Mouse (Mus musculus) hindbrain, embryonic 15.5 days (tissue): Measurements from ENCODE around the gene Rcn2. TPM values are rescaled to one million over a fixed set of nuclear protein-coding genes. Genes with fewer than 3 reads are reported as not detected.
A peak's percentile ranks its signal among the peaks of the same experiment; 100 is the strongest.

Experiments
- ATAC-seq: fragments of 200-750 bp; cut with Nextera tagmentation; 2 replicates; pipeline ENCODE4 v1.8.0; 2017; ENCODE audit warnings: low read depth, moderate number of reproducible peaks, moderate TSS enrichment; ENCODE audit not compliant: low FRiP score
- H3K27ac ChIP-seq: fragments of 300-500 bp; sonication (generic); replicated peaks from 2 replicates; pipeline ENCODE4 v1.5.1; 2015; ENCODE audit warnings: mild to moderate bottlenecking, inconsistent platforms
- H3K27me3 ChIP-seq: fragments of 300-500 bp; sonication (generic); 2 replicates; pipeline ENCODE4 v1.6.1; 2015; ENCODE audit warnings: control low read depth, inconsistent platforms
- H3K36me3 ChIP-seq: fragments of 300-500 bp; sonication (generic); 2 replicates; pipeline ENCODE4 v1.6.1; 2015; ENCODE audit warnings: control low read depth, inconsistent platforms
- H3K4me1 ChIP-seq: fragments of 300-500 bp; sonication (generic); replicated peaks from 2 replicates; pipeline ENCODE4 v1.6.1; 2015; ENCODE audit warnings: control low read depth, inconsistent platforms
- H3K4me2 ChIP-seq: fragments of 300-500 bp; sonication (generic); 2 replicates; pipeline ENCODE4 v1.6.1; 2015; ENCODE audit warnings: moderate library complexity, mild to moderate bottlenecking, inconsistent platforms
- H3K4me3 ChIP-seq: fragments of 300-500 bp; sonication (generic); 2 replicates; pipeline ENCODE4 v1.5.1; 2015; ENCODE audit warnings: mild to moderate bottlenecking, inconsistent platforms
- H3K9ac ChIP-seq: fragments of 300-500 bp; sonication (generic); 2 replicates; pipeline ENCODE4 v1.6.1; 2015; ENCODE audit warnings: inconsistent platforms
- H3K9me3 ChIP-seq: fragments of 300-500 bp; sonication (generic); 2 replicates; pipeline ENCODE4 v1.6.1; 2016; ENCODE audit warnings: control low read depth, inconsistent platforms
- WGBS: fragments of 180-500 bp; shearing (Covaris S2); methylation state at CpG from one replicate; pipeline ENCODE4 v1.1.7; 2015; 5-methylcytosine and 5-hydroxymethylcytosine counted together
- polyA plus RNA-seq: library from polyadenylated mRNA; unstranded; fragments of >200 nt; fragmentation: Nextera tagmentation; extraction: Ambion mirVana; gene quantifications from 2 replicates; pipeline ENCODE4 v1.2.1, GENCODE M21; 2015

The Rcn2 gene
- polyA plus RNA-seq, 1 experiment from 2014 or later: 263 TPM

GRCm38 (mm10) chr9:56068630-56069029, 27.0 kb downstream of the Rcn2 start:
- no peak overlapping the region for H3K4me2 ChIP-seq
- H3K36me3 ChIP-seq: peaks cover 22% of the 10 kb centered on the region
- no peaks in the 10 kb centered on the region for H3K9me3 ChIP-seq
- H3K27ac ChIP-seq: no peak overlapping the region
- H3K9ac ChIP-seq: no peak overlapping the region
- 81% methylated on average over 1 of the region's 1 CpGs for WGBS
- H3K4me3 ChIP-seq: no peak overlapping the region
- ATAC-seq: no peak
- H3K27me3 ChIP-seq: no peaks in the 10 kb centered on the region
- H3K4me1 ChIP-seq: no peaks in the 10 kb centered on the region

- Histone ChIP-seq H3K36me3 (peaks cover 16% of the 10 kb centered on the region), H3K27ac (no peak overlapping the region), H3K4me1 (peaks cover 17% of the 10 kb centered on the region), H3K4me3 (no peak overlapping the region), H3K4me2 (no peak overlapping the region), H3K9me3 (no peaks in the 10 kb centered on the region), H3K9ac (no peak overlapping the region), H3K27me3 (no peaks in the 10 kb centered on the region)
- WGBS: 90% methylated on average over 2 of the region's 2 CpGs
- ATAC-seq: no peak
These were observed 31.2 kb downstream of the Rcn2 start for GRCm38 (mm10) chr9:56072861-56073260.

DNA sequence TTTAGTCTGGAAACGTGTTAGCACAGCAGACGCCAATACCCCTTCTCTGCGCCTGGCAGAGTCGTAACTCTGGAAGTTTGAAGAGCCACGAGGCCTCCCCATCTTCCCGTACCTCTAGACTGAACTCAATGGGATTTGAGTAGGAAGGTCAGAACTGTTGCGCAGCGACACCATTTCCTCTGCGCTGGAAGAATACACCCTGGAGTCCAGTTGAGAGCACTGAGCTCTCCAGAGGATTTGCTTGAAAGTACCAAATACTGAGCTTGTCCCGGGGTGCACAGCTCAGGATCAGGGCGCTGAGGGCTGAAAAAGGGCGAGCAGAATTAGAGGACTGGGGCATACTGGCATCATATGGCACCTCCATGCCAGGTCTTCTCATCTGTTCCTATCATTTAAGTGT, 33.2 kb downstream of the Rcn2 start:
- no peak for ATAC-seq

GRCm38 (mm10) chr9:56075264-56075663, 33.6 kb downstream of the Rcn2 start:
- no peak overlapping the region for H3K4me2 ChIP-seq
- 3% methylated on average over 4 of the region's 4 CpGs for WGBS
- H3K4me3 ChIP-seq: no peak overlapping the region
- ATAC-seq: peak; percentile 90
- H3K4me1 ChIP-seq: peaks cover 17% of the 10 kb centered on the region
- H3K27me3 ChIP-seq: no peaks in the 10 kb centered on the region
- H3K36me3 ChIP-seq: peaks cover 12% of the 10 kb centered on the region; the same call in 1 of the 2 replicates
- no peaks in the 10 kb centered on the region for H3K9me3 ChIP-seq
- H3K27ac ChIP-seq: peak overlapping the region; percentile 58
- no peak overlapping the region for H3K9ac ChIP-seq

More for the DNA sequence above, 33.2 kb downstream of the Rcn2 start:
- peaks cover 12% of the 10 kb centered on the region; the same call in 1 of the 2 replicates for H3K36me3 ChIP-seq
- no peak overlapping the region for H3K4me3 ChIP-seq
- WGBS: 75% methylated on average over 12 of the region's 12 CpGs
- no peak overlapping the region for H3K9ac ChIP-seq
- H3K4me2 ChIP-seq: no peak overlapping the region
- H3K4me1 ChIP-seq: peaks cover 17% of the 10 kb centered on the region
- H3K27ac ChIP-seq: 0 out of 2 replicates have a peak overlapping the region, but pooled peaks have one; percentile 21
- no peaks in the 10 kb centered on the region for H3K27me3 ChIP-seq
- no peaks in the 10 kb centered on the region for H3K9me3 ChIP-seq

DNA sequence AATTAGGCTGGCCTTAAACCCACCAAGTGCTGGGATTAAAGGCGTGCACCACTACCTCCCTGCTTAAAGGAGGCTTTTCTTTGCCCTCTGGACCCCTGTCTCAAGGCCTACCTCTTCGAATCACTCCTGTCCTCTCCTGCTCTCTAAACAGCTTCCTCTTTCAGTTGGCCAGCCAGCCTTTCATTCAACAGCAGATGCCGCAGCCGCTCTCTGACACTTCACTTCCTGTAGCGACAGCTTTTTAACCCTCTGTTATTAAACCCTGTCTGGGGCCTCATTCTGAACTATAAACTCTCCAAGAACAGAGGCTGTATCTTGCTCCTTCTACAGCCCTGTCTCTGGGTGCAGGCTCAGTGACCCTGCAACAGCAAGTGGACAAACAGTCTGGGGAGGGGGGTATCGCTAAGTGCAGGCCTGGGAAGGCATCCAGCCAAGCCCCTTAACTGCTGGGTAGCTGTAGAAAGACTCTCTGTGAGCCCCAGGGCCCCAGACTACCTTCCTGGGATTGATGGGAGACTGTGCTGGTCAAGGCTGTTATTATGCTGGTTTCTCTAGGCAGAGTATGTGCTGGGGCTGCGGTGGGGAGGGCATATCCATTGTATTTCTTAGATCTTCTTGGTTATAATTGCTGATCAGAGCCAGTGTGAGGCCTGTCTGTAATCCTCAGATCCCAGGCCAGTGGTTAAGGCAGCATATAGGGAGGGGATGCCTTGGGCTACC, 34.4 kb downstream of the Rcn2 start:
- Histone ChIP-seq H3K9me3 (no peaks in the 10 kb centered on the region), H3K9ac (no peak overlapping the region), H3K27me3 (no peaks in the 10 kb centered on the region), H3K27ac (peak overlapping the region; percentile 58), H3K36me3 (peaks cover 8% of the 10 kb centered on the region; the same call in 1 of the 2 replicates), H3K4me3 (no peak overlapping the region), H3K4me2 (no peak overlapping the region), H3K4me1 (peaks cover 17% of the 10 kb centered on the region)
- WGBS: 58% methylated on average over 7 of the region's 7 CpGs
- no peak for ATAC-seq

- H3K36me3 ChIP-seq: peaks cover 4% of the 10 kb centered on the region; the same call in 1 of the 2 replicates
- no peak overlapping the region for H3K9ac ChIP-seq
- H3K4me2 ChIP-seq: no peak overlapping the region
- WGBS: 87% methylated on average over 5 of the region's 5 CpGs
- no peaks in the 10 kb centered on the region for H3K9me3 ChIP-seq
- no peak overlapping the region for H3K4me3 ChIP-seq
- no peaks in the 10 kb centered on the region for H3K27me3 ChIP-seq
- peaks cover 17% of the 10 kb centered on the region for H3K4me1 ChIP-seq
- ATAC-seq: no peak
- H3K27ac ChIP-seq: no peak overlapping the region
These were observed 37.9 kb downstream of the Rcn2 start for GRCm38 (mm10) chr9:56079587-56079986.

DNA sequence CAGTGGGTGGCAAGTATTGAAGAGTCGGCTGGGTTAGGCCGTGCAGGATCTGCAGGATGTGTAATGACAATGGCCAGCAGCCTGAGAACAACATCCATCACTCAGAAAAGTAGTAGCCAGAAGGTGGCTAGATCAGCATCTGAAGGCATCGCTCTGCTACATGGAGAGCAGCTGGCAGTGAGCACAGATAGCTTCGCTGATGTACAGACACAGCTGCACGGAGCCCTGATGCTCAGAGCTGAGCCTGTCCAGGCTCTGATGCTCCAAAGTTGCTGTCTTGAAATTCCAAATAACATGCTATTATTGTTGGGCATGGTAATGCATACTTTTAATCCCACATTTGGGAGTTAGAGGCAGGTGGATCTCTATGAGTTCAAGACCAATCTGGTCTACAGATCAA, 44.9 kb downstream of the Rcn2 start:
- Histone ChIP-seq H3K27me3 (no peaks in the 10 kb centered on the region), H3K4me2 (no peak overlapping the region), H3K9me3 (no peaks in the 10 kb centered on the region), H3K27ac (no peak overlapping the region), H3K9ac (no peak overlapping the region), H3K36me3 (no peaks in the 10 kb centered on the region), H3K4me1 (peaks cover 7% of the 10 kb centered on the region; the same call in 1 of the 2 replicates), H3K4me3 (no peak overlapping the region)
- WGBS: 85% methylated on average over 5 of the region's 5 CpGs
- ATAC-seq: no peak

DNA sequence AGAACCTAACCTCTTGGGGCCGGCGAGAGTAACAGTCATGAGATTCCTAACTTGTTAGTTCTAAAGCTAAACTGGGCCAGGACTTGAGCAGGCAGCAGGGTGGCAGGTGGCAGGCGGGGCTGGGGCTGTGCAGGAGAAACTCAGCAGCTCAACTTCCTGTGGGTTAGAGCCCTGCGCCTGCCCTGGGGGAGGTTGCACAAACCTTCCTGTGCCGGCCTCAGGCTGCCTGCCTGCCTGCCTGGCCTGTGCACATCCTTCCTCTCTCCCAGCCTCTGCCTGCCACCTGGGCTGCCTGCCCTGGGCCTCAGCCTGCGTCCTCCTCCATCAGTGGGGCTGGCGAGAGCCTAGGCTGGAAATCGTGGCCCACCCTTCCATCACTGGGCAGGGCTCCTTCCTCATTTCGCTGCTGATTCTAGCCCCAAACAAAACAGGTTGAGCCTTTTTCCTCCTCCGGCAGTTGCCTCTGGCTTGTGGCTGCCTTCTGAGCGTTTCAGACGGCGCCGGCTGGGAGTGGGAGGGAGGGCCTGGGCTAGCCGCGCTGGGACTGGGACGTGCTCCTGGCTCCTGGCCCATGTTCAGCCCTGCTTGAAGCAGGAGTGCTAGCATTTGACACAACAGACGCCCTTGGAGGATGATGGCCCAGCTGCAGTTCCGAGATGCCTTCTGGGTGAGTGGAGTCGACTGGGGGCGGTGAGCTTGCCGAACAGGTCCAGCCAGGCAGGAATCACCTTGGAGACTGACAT, 48.3 kb downstream of the Rcn2 start, which contains the start of gene Pstpip1:
Gene Pstpip1 (plus strand): TSS at position 185 of the 743 bp plus-strand sequence.
- H3K9me3 ChIP-seq: no peaks in the 10 kb centered on the region
- peak within 1 kb of the TSS; percentile 61; the same call in 1 of the 2 replicates for H3K27ac ChIP-seq
- no peak within 1 kb of the TSS for H3K9ac ChIP-seq
- no peaks in the 10 kb centered on the region for H3K36me3 ChIP-seq
- H3K4me3 ChIP-seq: no peak within 1 kb of the TSS
- H3K4me2 ChIP-seq: peak within 1 kb of the TSS; percentile 35
- H3K4me1 ChIP-seq: peaks cover 7% of the 10 kb centered on the region; the same call in 1 of the 2 replicates
- peak; percentile 79 for ATAC-seq
- WGBS: 26% methylated on average over 22 of the region's 22 CpGs
- no peaks in the 10 kb centered on the region for H3K27me3 ChIP-seq

DNA sequence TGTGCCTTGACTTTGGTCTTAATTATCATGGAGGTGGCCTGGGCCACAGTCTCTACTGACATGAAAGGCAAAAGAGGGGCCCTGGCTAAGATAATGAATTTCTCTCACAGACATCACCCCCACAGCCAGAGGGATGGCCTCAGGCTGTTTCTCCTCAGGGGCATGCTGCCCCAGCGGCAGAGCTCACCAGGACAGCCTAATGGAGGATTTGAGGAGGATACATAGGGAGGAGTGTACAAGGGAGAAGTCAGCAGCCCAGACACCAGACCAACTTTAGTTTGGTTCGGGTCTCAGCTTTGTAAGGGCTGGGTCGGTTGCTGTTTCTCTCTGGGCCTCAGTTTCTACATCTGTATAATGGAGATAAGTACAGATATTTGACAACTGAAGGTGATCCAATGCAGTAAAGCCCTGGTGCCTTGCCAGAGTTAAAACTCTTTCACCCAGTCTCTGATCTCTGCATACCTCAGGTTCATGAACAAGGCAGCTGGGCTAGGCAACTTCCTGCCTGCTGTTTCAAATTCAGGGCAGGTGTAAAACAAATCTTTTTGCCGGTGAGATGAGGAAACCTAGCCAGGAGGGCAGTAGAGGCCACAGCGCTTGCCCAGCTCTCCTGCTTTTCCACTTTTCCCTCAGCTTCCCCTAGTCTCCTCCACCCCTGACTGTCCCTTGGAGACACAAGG, 49.0 kb downstream of the Rcn2 start:
- peaks cover 7% of the 10 kb centered on the region; the same call in 1 of the 2 replicates for H3K4me1 ChIP-seq
- 84% methylated on average over 5 of the region's 5 CpGs for WGBS
- no peak for ATAC-seq
- no peaks in the 10 kb centered on the region for H3K36me3 ChIP-seq
- H3K9me3 ChIP-seq: no peaks in the 10 kb centered on the region
- no peak overlapping the region for H3K4me3 ChIP-seq
- H3K9ac ChIP-seq: no peak overlapping the region
- no peaks in the 10 kb centered on the region for H3K27me3 ChIP-seq
- H3K27ac ChIP-seq: no peak overlapping the region
- 0 out of 2 replicates have a peak overlapping the region, but pooled peaks have one; percentile 35 for H3K4me2 ChIP-seq

GRCm38 (mm10) chr9:56092102-56092501, 50.5 kb downstream of the Rcn2 start:
- Histone ChIP-seq H3K9ac (no peak overlapping the region), H3K4me2 (no peak overlapping the region), H3K4me1 (peaks cover 7% of the 10 kb centered on the region; the same call in 1 of the 2 replicates), H3K27ac (no peak overlapping the region), H3K36me3 (no peaks in the 10 kb centered on the region), H3K27me3 (no peaks in the 10 kb centered on the region), H3K9me3 (no peaks in the 10 kb centered on the region), H3K4me3 (no peak overlapping the region)
- no peak for ATAC-seq
- 48% methylated on average over 2 of the region's 2 CpGs for WGBS

- no peaks in the 10 kb centered on the region for H3K9me3 ChIP-seq
These were observed 56.1 kb downstream of the Rcn2 start for GRCm38 (mm10) chr9:56097584-56098298.

More at GRCm38 (mm10) chr9:56097584-56098298, 56.1 kb downstream of the Rcn2 start:
- H3K9ac ChIP-seq: no peak overlapping the region
- H3K36me3 ChIP-seq: no peaks in the 10 kb centered on the region
- H3K27me3 ChIP-seq: no peaks in the 10 kb centered on the region
- no peak for ATAC-seq
- H3K4me3 ChIP-seq: no peak overlapping the region
- no peaks in the 10 kb centered on the region for H3K4me1 ChIP-seq
- H3K27ac ChIP-seq: no peak overlapping the region
- WGBS: 92% methylated on average over 4 of the region's 4 CpGs
- H3K4me2 ChIP-seq: no peak overlapping the region
